Mouse (Mus musculus): Measurements from ENCODE around the gene Lama4. TPM values are rescaled to one million over a fixed set of nuclear protein-coding genes. Genes with fewer than 3 reads are reported as not detected.

The Lama4 gene
- total and polyA plus RNA-seq, 2 experiments from 2014 or later: 16.7 to 19.9 TPM

GRCm38 (mm10) chr10:39028403-39028802 is 63.1 kb downstream of the Lama4 start:
- Histone ChIP-seq H3K4me3 (ENCODE audit: low read length) (no peak overlapping the region), H3K27me3 (ENCODE audit: insufficient read depth, low read length) (no peaks in the 10 kb centered on the region), H3K9ac (replicated peaks; ENCODE audit: low read length) (no peak overlapping the region), H3K27ac (no peak overlapping the region), H3K4me2 (ENCODE audit: low read depth, low read length) (no peak overlapping the region), H3K9me3 (ENCODE audit: low read length) (no peaks in the 10 kb centered on the region), H3K4me1 (ENCODE audit: insufficient read depth, low read length) (0 out of 2 replicates have a peak, but pooled peaks cover 7% of the 10 kb centered on the region), H3K36me3 (ENCODE audit: insufficient read depth, low read length) (no peaks in the 10 kb centered on the region)
- DNase-seq (ENCODE audit: low spot score): peak; percentile 45
- peak; percentile 58; the same call in 1 of the 2 replicates for ATAC-seq
- 36% methylated on average over 5 of the region's 5 CpGs for WGBS
- no peak for TF ChIP-seq CTCF (IDR thresholded peaks at IDR 0.05; ENCODE audit: low read depth)

GRCm38 (mm10) chr10:39029297-39030147 is 64.2 kb downstream of the Lama4 start:
- no peaks in the 10 kb centered on the region for H3K27me3 ChIP-seq (ENCODE audit: insufficient read depth, low read length)
- H3K4me3 ChIP-seq (ENCODE audit: low read length): no peak overlapping the region
- H3K4me2 ChIP-seq (ENCODE audit: low read depth, low read length): no peak overlapping the region
- DNase-seq (ENCODE audit: low spot score) (no peak), ATAC-seq (0 out of 2 replicates have a peak, but pooled peaks have one; percentile 24)
- TF ChIP-seq CTCF (IDR thresholded peaks at IDR 0.05; ENCODE audit: low read depth): no peak
- H3K36me3 ChIP-seq (ENCODE audit: insufficient read depth, low read length): no peaks in the 10 kb centered on the region
- WGBS: 73% methylated on average over 6 of the region's 6 CpGs
- H3K9me3 ChIP-seq (ENCODE audit: low read length): no peaks in the 10 kb centered on the region
- H3K27ac ChIP-seq: no peak overlapping the region
- no peak overlapping the region for H3K9ac ChIP-seq (replicated peaks; ENCODE audit: low read length)
- 0 out of 2 replicates have a peak, but pooled peaks cover 7% of the 10 kb centered on the region for H3K4me1 ChIP-seq (ENCODE audit: insufficient read depth, low read length)

- H3K4me2 ChIP-seq (ENCODE audit: low read depth, low read length): no peak overlapping the region
- ATAC-seq: no peak
- no peaks in the 10 kb centered on the region for H3K36me3 ChIP-seq (ENCODE audit: insufficient read depth, low read length)
- no peak overlapping the region for H3K27ac ChIP-seq
- no peak for DNase-seq (ENCODE audit: low spot score)
- TF ChIP-seq CTCF (IDR thresholded peaks at IDR 0.05; ENCODE audit: low read depth): no peak
- no peak overlapping the region for H3K9ac ChIP-seq (replicated peaks; ENCODE audit: low read length)
- no peak overlapping the region for H3K4me3 ChIP-seq (ENCODE audit: low read length)
- H3K27me3 ChIP-seq (ENCODE audit: insufficient read depth, low read length): no peaks in the 10 kb centered on the region
- 0 out of 2 replicates have a peak, but pooled peaks cover 7% of the 10 kb centered on the region for H3K4me1 ChIP-seq (ENCODE audit: insufficient read depth, low read length)
- 83% methylated on average over 14 of the region's 14 CpGs for WGBS
- no peaks in the 10 kb centered on the region for H3K9me3 ChIP-seq (ENCODE audit: low read length)
Measured at GRCm38 (mm10) chr10:39030148-39030685, 64.9 kb downstream of the Lama4 start.

- H3K27ac ChIP-seq: no peak overlapping the region
- WGBS: 62% methylated on average over 4 of the region's 4 CpGs
- H3K9ac ChIP-seq (replicated peaks; ENCODE audit: low read length): no peak overlapping the region
- no peaks in the 10 kb centered on the region for H3K27me3 ChIP-seq (ENCODE audit: insufficient read depth, low read length)
- H3K36me3 ChIP-seq (ENCODE audit: insufficient read depth, low read length): no peaks in the 10 kb centered on the region
- H3K4me1 ChIP-seq (ENCODE audit: insufficient read depth, low read length): no peaks in the 10 kb centered on the region
- no peak overlapping the region for H3K4me2 ChIP-seq (ENCODE audit: low read depth, low read length)
- no peaks in the 10 kb centered on the region for H3K9me3 ChIP-seq (ENCODE audit: low read length)
- no peak for ATAC-seq
- no peak overlapping the region for H3K4me3 ChIP-seq (ENCODE audit: low read length)
- TF ChIP-seq CTCF (IDR thresholded peaks at IDR 0.05; ENCODE audit: low read depth): peak; percentile 67
- peak; percentile 79 for DNase-seq (ENCODE audit: low spot score)
Measured at GRCm38 (mm10) chr10:39039564-39039963, 74.2 kb downstream of the Lama4 start.

- DNase-seq (ENCODE audit: low spot score) (no peak), ATAC-seq (no peak)
- H3K27ac ChIP-seq: no peak overlapping the region
- no peaks in the 10 kb centered on the region for H3K27me3 ChIP-seq (ENCODE audit: insufficient read depth, low read length)
- H3K4me2 ChIP-seq (ENCODE audit: low read depth, low read length): no peak overlapping the region
- no peak overlapping the region for H3K4me3 ChIP-seq (ENCODE audit: low read length)
- H3K4me1 ChIP-seq (ENCODE audit: insufficient read depth, low read length): no peaks in the 10 kb centered on the region
- H3K36me3 ChIP-seq (ENCODE audit: insufficient read depth, low read length): no peaks in the 10 kb centered on the region
- 78% methylated on average over 5 of the region's 5 CpGs for WGBS
- no peak for TF ChIP-seq CTCF (IDR thresholded peaks at IDR 0.05; ENCODE audit: low read depth)
- H3K9ac ChIP-seq (replicated peaks; ENCODE audit: low read length): no peak overlapping the region
- no peaks in the 10 kb centered on the region for H3K9me3 ChIP-seq (ENCODE audit: low read length)
Measured at GRCm38 (mm10) chr10:39040026-39040425, 74.7 kb downstream of the Lama4 start.

GRCm38 (mm10) chr10:39044476-39044995 is 79.2 kb downstream of the Lama4 start:
- Histone ChIP-seq H3K4me3 (ENCODE audit: low read length) (no peak overlapping the region), H3K9me3 (ENCODE audit: low read length) (no peaks in the 10 kb centered on the region), H3K4me2 (ENCODE audit: low read depth, low read length) (no peak overlapping the region), H3K9ac (replicated peaks; ENCODE audit: low read length) (no peak overlapping the region), H3K36me3 (ENCODE audit: insufficient read depth, low read length) (no peaks in the 10 kb centered on the region), H3K27me3 (ENCODE audit: insufficient read depth, low read length) (no peaks in the 10 kb centered on the region), H3K4me1 (ENCODE audit: insufficient read depth, low read length) (no peaks in the 10 kb centered on the region), H3K27ac (no peak overlapping the region)
- 76% methylated on average over 3 of the region's 3 CpGs for WGBS
- DNase-seq (ENCODE audit: low spot score) (no peak), ATAC-seq (no peak)
- no peak for TF ChIP-seq CTCF (IDR thresholded peaks at IDR 0.05; ENCODE audit: low read depth)
